Mouse (Mus musculus): ENCODE results near the gene Slc2a8. TPM values are rescaled to one million over a fixed set of nuclear protein-coding genes. Genes with fewer than 3 reads are reported as not detected.

The Slc2a8 gene
- total and polyA plus RNA-seq, 3 experiments: 7.4 to 16.0 TPM; not detected in 1

GRCm38 (mm10) chr2:32983617-32984016, 1.7 kb upstream of the Slc2a8 start:
- Histone ChIP-seq H3K27ac (ENCODE audit: control insufficient read depth, low read depth, low read length) (no peak overlapping the region), H3K36me3 (ENCODE audit: control insufficient read depth in 1 of 2, insufficient read depth in 2 of 2, low read length in 2 of 2) (peaks cover 0 to 18% of the 10 kb centered on the region in 2 experiments; a peak in 2 of 4 replicates), H3K4me1 (ENCODE audit: control insufficient read depth in 1 of 2, insufficient read depth in 2 of 2, low read length in 2 of 2) (peaks cover 16% of the 10 kb centered on the region in 2 experiments), H3K27me3 (ENCODE audit: control insufficient read depth in 1 of 2, insufficient read depth in 2 of 2, low read length in 2 of 2) (no peaks in the 10 kb centered on the region; a peak in 1 of 4 replicates), H3K9ac (ENCODE audit: control insufficient read depth, low read depth, low read length, poor library complexity, severe bottlenecking) (no peak overlapping the region), H3K79me2 (ENCODE audit: control insufficient read depth, insufficient read depth, low read length, poor library complexity) (peaks cover 6% of the 10 kb centered on the region), H3K9me3 (replicated peaks; ENCODE audit: insufficient read depth, low read length) (no peaks in the 10 kb centered on the region), H3K4me3 (ENCODE audit: control insufficient read depth in 1 of 2, insufficient read depth in 1 of 2, low read depth in 2 of 2, low read length in 2 of 2) (no peak overlapping the region)
- TF ChIP-seq MAX (IDR thresholded peaks at IDR 0.05; ENCODE audit: low read length) (no peak), ELF1 (IDR thresholded peaks at IDR 0.05; ENCODE audit: low read depth, low read length) (no peak), CTCF (IDR thresholded peaks at IDR 0.05 in 2 of 3, conservative IDR thresholded peaks at IDR 0.05 in 1 of 3; ENCODE audit: control insufficient read depth in 1 of 3, insufficient read depth in 1 of 3, low read depth in 2 of 3, low read length in 3 of 3, poor library complexity in 1 of 3, severe bottlenecking in 1 of 3) (no peak), ZC3H11A (IDR thresholded peaks at IDR 0.05; ENCODE audit: low read depth, low read length) (no peak), UBTF (IDR thresholded peaks at IDR 0.05; ENCODE audit: borderline replicate concordance, insufficient read depth, low read depth, low read length) (no peak), BHLHE40 (IDR thresholded peaks at IDR 0.05; ENCODE audit: borderline replicate concordance, low read depth, low read length) (no peak), POLR2AphosphoS2 (IDR thresholded peaks at IDR 0.05; ENCODE audit: low read length) (no peak), USF2 (IDR thresholded peaks at IDR 0.05; ENCODE audit: borderline replicate concordance in 1 of 2, insufficient read depth in 1 of 2, low read depth in 1 of 2, low read length in 2 of 2) (no peak), KAT2A (conservative IDR thresholded peaks at IDR 0.05; ENCODE audit: low read depth, low read length) (no peak), TCF12 (IDR thresholded peaks at IDR 0.05; ENCODE audit: low read depth, low read length) (no peak), CHD1 (IDR thresholded peaks at IDR 0.05; ENCODE audit: low read depth, low read length) (no peak), MYB (IDR thresholded peaks at IDR 0.05; ENCODE audit: low read depth, low read length) (no peak), NELFE (IDR thresholded peaks at IDR 0.05; ENCODE audit: low read depth, low read length) (no peak), USF1 (IDR thresholded peaks at IDR 0.05; ENCODE audit: low read depth, low read length) (no peak), E2F4 (IDR thresholded peaks at IDR 0.05; ENCODE audit: borderline replicate concordance, low read depth, low read length) (no peak), GABPA (IDR thresholded peaks at IDR 0.05; ENCODE audit: low read depth, low read length) (no peak), HCFC1 (IDR thresholded peaks at IDR 0.05; ENCODE audit: low read depth, low read length) (no peak), JUND (IDR thresholded peaks at IDR 0.05; ENCODE audit: low read depth, low read length) (no peak), SMC3 (IDR thresholded peaks at IDR 0.05; ENCODE audit: low read depth, low read length) (no peak), SIN3A (IDR thresholded peaks at IDR 0.05; ENCODE audit: low read length) (no peak)
- DNase-seq (ENCODE audit: low read depth, low spot score): no peak

- Histone ChIP-seq H3K4me3 (ENCODE audit: control insufficient read depth in 1 of 2, insufficient read depth in 1 of 2, low read depth in 2 of 2, low read length in 2 of 2) (peak overlapping the region; percentile 77 to 84), H3K9me3 (replicated peaks; ENCODE audit: insufficient read depth, low read length) (no peaks in the 10 kb centered on the region), H3K4me1 (ENCODE audit: control insufficient read depth in 1 of 2, insufficient read depth in 2 of 2, low read length in 2 of 2) (peaks cover 25% of the 10 kb centered on the region in 2 experiments), H3K36me3 (ENCODE audit: control insufficient read depth in 1 of 2, insufficient read depth in 2 of 2, low read length in 2 of 2) (peaks cover 0 to 27% of the 10 kb centered on the region in 2 experiments; a peak in 2 of 4 replicates), H3K27ac (ENCODE audit: control insufficient read depth, low read depth, low read length) (no peak overlapping the region), H3K9ac (ENCODE audit: control insufficient read depth, low read depth, low read length, poor library complexity, severe bottlenecking) (peak overlapping the region; percentile 36), H3K79me2 (ENCODE audit: control insufficient read depth, insufficient read depth, low read length, poor library complexity) (peaks cover 6% of the 10 kb centered on the region), H3K27me3 (ENCODE audit: control insufficient read depth in 1 of 2, insufficient read depth in 2 of 2, low read length in 2 of 2) (no peaks in the 10 kb centered on the region; a peak in 1 of 4 replicates)
- peak; percentile 59 for DNase-seq (ENCODE audit: low read depth, low spot score)
- TF ChIP-seq ETS1 (IDR thresholded peaks at IDR 0.05; ENCODE audit: low read depth, low read length): no peak
- no peak for TF ChIP-seq MYC (IDR thresholded peaks at IDR 0.05; ENCODE audit: low read depth, low read length)
- TF ChIP-seq MAFK (IDR thresholded peaks at IDR 0.05; ENCODE audit: borderline replicate concordance, low read depth, low read length): no peak
- no peak for TF ChIP-seq ELF1 (IDR thresholded peaks at IDR 0.05; ENCODE audit: low read depth, low read length)
- TF ChIP-seq JUND (IDR thresholded peaks at IDR 0.05; ENCODE audit: low read depth, low read length): no peak
- TF ChIP-seq CHD2 (IDR thresholded peaks at IDR 0.05; ENCODE audit: low read length): no peak
- no peak for TF ChIP-seq POLR2AphosphoS5 (IDR thresholded peaks at IDR 0.05; ENCODE audit: borderline replicate concordance, low read depth, low read length)
- no peak for TF ChIP-seq ZKSCAN1 (IDR thresholded peaks at IDR 0.05; ENCODE audit: low read depth, low read length)
Observed at GRCm38 (mm10) chr2:32982700-32983099, 817 bp upstream of the Slc2a8 start.
